Mouse (Mus musculus) lung, adult 2 months (tissue): Measurements from ENCODE around the gene Qk.

Experiments
- CTCF ChIP-seq: fragments of 200-500 bp; IDR thresholded peaks from 2 replicates; pipeline ENCODE4 v1.5.1; 2011; ENCODE audit warnings: mild to moderate bottlenecking, low read length, control low read depth; ENCODE audit not compliant: insufficient read depth
- POLR2A ChIP-seq: fragments of 200-500 bp; IDR thresholded peaks from 2 replicates; pipeline ENCODE4 v1.6.1; 2011; ENCODE audit warnings: low read depth, mild to moderate bottlenecking, control low read depth, low read length, borderline replicate concordance; ENCODE audit errors: extremely low read depth

DNA sequence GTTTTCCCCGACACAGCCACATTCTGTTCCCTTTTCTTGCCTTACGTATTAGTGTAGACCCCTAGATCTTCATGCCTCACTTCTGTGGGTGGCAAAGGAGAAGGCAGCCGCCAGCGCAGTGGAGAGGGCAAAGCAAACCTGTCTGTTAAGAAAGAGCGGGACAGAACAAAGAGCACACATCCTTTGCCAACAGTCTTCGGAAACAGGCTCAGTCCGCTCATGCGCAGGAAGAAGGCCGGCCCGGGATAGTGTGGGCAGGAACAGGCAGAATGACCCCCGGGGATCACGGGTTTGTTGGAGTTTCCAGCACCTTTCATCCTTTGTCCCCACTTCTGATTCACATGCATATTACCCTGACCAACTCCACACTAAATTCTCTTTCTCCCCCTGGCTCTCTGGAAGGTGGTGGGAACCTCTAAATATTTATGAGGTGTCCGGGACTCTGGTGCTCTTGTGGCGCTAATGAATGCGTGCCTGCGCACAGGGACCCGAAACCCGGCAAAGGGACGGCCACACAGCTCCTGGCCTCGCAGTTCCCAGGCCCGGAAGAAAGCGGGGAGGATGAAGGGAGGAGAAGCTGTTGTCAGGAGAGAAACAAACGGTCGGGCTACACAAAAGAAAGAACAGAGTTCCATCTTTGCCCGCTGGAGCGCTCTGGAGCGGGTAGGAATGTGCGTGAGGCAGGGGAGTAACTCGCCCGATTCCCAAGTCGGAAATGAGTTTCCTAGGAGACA is 15.5 kb upstream of the Qk start:
- TF ChIP-seq POLR2A (peak; percentile 50; the same call in 1 of the 2 replicates), CTCF (0 out of 2 replicates have a peak, but pooled peaks have one; percentile 22)
